Mouse (Mus musculus) gonadal fat pad, adult 2 months (tissue): Measurements from ENCODE around the gene Pard3. TPM values are rescaled to one million over a fixed set of nuclear protein-coding genes. Genes with fewer than 3 reads are reported as not detected.

ENCODE experiments used
- DNase-seq: peaks from one replicate; pipeline ENCODE4 v3.0.0-alpha.2; 2012; ENCODE audit warnings: low read depth
- polyA plus RNA-seq: library from polyadenylated mRNA; depleted of rRNA; stranded (reverse); fragments of >200 nt; gene quantifications from 2 replicates; pipeline ENCODE4 v1.2.3, GENCODE M21; 2012

Gene Pard3
- polyA plus RNA-seq, 1 experiment = 31.5 TPM

GRCm38 (mm10) chr8:127230233-127230595, 166.5 kb downstream of the Pard3 start:
- no peak for DNase-seq

GRCm38 (mm10) chr8:127243351-127243750, 179.7 kb downstream of the Pard3 start:
- no peak for DNase-seq

DNA sequence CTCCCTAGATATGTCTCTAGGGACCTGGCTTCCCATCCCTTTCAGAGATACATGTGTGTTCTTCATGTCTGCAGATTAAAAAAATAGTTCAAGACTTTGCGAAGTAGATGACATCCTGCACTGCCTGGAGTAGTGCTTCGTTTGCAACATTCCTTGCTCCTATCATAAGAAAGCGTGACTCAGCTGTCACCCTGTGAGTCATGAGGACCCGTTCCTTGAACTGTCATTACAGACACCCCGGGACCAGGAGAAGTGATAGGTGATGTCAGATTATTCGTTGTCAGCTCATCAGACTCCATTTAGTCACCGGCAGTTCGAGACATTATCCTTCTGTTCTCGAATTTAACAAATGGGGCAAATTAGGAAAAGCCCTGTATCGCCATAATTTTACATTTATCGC, 180.1 kb downstream of the Pard3 start:
- DNase-seq = no peak

GRCm38 (mm10) chr8:127250746-127251145, 187.1 kb downstream of the Pard3 start:
- no peak for DNase-seq

GRCm38 (mm10) chr8:127251476-127251875, 187.8 kb downstream of the Pard3 start:
- DNase-seq = no peak

- no peak for DNase-seq
Observed at GRCm38 (mm10) chr8:127251985-127252384, 188.3 kb downstream of the Pard3 start.

DNA sequence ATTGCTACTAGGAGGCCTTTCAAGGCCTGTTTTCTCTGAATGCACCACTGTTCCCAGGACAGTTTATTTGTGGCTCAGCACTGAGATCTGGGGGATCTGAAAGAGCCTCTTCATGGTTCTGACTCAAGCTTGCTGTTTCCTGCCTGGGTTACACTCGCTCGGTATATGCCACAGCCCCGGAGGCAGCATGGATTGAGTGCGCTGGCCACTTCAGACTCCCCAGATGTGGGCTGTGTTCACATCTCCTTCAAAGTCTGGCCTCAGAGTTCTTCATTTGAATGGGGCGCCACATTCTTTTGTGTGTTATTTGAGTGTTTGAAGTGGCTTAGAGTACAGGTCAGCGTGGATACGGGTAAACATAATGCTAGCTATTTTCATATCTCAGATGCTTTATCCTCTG, 190.9 kb downstream of the Pard3 start:
- DNase-seq = no peak

GRCm38 (mm10) chr8:127257086-127257485, 193.4 kb downstream of the Pard3 start:
- no peak for DNase-seq

- DNase-seq = no peak
Observed at GRCm38 (mm10) chr8:127261051-127261450, 197.4 kb downstream of the Pard3 start.

- DNase-seq = no peak
Observed at GRCm38 (mm10) chr8:127262026-127262425, 198.3 kb downstream of the Pard3 start.

- no peak for DNase-seq
Observed at GRCm38 (mm10) chr8:127262436-127262835, 198.7 kb downstream of the Pard3 start.

DNA sequence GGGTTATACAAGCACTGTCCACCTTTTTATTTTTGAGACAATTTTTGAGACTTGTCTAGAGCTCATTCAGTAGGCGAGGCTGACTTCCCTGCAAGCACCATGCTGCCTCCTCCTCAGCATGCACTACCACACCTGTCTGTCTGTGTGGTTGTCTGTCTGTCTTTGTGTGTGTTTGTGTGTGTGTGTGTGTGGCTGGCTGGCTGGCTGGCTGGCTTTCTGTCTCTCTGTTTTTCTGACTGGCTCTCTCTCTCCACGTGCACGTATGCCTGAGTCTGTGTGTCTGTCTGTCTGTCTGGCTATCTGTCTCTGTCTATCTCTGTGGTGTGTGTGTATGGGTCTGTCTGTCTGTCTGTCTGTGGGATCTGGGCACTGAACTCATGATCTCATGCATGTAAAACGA, 199.2 kb downstream of the Pard3 start:
- DNase-seq = no peak

DNA sequence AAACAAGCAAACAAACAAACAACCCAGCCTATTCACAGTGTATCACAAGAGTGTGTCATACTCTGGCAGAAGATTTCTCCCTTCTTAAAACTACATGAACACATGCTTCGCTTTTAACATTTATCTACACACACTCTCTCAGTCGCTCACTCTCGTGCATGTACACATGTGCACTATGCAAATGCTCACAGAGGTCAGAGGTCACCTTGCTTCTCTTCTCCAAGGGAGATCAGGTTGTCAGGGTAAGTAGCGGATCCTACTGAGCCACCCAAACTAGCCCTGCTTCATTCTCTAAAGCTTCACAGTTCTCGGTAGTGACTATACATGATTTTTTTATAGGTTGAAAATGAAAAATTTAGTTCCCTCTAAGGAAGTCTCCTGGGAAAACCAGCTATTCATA, 199.8 kb downstream of the Pard3 start:
- DNase-seq = no peak

DNA sequence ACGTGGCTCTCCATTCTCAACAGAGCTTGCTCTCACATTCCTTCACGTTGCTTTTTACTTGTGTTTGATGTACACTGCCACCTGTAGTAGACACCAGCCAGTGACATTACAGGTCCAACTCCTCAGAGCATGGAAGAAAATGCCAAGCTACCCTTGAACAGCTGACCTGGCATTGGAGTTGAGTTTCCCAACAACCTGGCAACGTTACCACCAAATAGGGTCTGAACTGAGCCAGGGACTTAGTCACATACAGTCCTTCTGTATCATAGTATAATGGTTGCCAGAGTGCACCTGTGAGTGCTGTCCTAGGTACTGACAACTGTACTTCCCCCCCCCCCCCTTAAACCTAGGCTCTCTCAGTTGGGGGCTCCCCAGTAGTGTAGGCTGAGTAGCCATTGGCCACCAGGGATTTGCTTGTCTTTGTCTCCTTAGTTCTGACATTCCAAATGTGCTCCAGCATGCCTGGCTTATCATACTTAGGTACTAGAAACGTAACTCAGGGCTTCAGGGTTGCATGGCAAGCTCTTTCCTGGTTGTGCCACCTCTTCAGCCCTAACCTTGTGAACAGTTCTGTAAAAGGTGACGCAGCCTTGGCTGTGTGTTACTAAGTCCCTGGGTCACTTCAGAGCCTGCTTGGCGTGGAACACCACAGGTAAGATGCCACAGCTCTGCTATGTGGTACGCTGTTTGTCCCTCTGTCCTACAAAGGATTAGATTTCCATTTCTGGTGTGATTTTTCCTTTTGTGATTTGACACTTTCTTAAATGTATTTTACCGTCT, 201.2 kb downstream of the Pard3 start:
- DNase-seq = peak; percentile 80

DNA sequence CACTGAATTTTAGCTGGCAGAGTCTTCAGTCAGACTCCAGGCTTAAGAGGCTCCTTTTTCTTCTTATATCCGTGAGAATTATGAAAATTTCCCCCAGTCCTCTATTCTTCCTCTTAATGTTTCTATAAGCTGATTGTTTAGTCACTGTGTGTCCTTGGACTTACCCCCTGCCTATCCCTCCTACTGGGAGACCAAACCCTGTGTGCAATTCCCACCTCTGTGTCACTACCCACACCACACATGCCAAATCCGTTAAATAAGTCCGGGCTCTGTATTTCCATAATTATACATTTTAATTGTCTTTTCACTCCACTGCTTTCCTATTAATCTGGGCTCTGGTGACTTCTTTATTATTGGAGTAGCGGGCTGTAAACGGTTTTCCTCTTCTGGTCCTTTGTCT, 203.1 kb downstream of the Pard3 start:
- no peak for DNase-seq

DNA sequence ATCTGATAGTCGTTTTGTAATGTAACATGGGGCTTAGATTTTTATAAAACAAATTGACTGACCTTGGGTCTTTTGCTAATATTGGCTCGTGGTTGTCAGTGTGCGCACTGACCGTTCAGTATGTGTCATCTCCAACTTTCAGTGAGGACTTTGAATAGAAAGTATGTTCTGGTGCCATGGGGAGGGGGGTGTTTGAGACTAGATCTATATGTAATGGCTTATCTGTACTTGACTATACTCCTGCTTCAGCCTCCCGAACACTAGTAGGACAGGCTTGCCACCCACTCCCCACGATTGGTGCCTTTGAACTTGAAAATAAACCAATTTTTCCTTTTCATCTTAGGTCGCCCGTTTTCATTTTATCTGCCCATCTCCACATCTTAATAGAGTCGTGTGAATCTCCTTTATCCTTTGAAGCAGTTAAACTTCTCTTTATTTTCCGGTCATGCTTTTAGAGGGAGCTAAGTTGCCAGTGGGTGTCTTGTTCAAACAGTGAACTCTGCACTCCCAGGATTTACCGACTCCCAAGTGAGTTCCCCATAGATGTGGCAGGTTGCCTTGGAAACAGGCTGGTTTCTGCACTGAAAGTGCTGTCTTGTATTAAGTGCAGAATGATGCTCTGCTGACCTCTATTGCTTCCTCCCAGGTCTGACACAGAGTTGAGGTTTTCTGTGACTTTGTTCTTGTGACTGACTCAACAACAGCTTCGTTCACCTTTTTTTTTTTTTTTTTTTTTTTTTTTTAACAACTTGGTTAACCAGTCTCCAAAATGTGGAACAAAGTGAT, 204.7 kb downstream of the Pard3 start:
- no peak for DNase-seq

DNA sequence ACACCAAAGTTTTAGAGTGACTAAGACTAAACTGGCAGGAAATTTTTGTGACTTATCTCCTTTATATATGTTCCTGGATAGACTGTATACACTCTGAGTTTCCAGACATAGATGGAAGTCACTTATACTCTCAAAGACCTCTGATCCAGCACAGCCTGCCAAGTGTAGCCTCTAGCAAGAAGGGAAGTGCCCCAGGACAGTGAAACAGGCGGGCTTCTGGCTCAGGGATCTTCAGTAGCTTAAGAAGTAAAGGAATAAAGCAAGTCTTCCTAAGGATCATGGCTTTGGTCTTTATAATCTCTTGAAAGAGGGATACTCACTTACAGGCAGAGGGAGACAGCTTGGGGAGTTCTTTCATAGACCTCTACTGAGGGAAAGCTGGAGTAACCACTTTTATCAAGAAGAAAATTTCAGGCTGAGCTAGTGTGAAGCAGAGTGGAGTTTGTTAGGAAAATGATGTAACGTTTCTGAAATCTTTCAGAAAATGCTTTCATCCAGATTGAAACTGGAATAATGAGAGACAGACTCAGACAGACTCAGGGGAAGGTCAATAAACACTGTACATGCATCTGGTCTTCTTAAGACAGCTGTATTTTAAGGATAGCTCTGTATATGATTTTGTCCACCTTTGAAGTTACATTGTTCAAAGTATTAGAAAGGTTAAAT, 205.5 kb downstream of the Pard3 start:
- no peak for DNase-seq

DNA sequence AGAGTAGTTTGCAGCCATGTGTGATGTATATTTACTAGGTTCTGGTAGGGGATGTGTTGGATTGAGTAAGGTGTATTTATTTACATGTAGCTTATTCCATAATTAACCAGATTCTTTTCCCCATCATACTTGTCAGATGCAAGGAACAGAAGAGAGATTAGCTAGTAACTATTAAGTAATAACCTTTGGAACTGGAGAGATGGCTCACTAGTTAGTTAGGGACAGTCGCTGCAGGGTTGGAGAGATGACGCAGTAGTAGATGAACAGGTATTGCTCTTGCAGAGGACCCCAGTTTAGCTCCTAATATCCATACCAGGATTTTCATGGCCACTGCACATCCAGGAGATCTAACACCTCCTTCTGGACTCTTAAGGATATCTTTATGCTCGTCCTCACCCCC, 207.5 kb downstream of the Pard3 start:
- no peak for DNase-seq

DNA sequence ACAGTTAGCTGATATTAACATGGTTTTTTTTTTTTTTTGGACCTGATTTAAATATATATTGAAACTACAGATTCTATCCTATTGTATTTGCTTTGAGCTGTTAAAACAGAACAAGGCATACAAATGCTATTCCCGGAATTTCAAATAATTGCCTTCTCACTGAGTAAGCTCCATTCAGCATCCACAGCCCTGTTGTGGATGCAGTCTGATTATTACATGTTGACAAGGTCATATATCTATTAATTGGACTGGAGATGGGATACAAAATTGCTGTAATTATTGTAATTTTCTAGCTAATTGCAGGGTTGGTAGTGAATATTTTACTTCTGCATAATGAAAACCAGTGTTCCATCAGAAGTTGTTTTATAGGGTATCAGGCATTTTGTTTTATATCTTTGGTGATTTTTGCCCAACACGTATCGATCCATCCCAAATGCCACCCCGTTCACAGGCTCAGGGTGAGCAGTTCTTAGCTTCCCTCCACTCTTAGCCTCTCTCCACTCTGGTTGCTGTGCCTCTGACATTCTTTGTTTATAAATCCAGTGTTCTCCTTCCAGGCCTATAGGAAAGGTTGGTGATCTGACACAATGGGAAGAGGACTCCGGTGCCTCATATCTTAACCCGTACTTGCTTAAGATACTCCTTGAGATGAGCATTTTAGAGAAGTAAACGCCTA, 216.7 kb downstream of the Pard3 start:
- DNase-seq = no peak

- DNase-seq = no peak
Observed at GRCm38 (mm10) chr8:127281035-127281434, 217.3 kb downstream of the Pard3 start.

GRCm38 (mm10) chr8:127284462-127285216, 220.9 kb downstream of the Pard3 start:
- DNase-seq = no peak
